ENCODE assay signal across 25 mouse cellular contexts in genomic region chr4:67011682-67012081, GRCm38 (mm10).
A peak's percentile ranks its signal among the peaks of the same experiment; 100 is the strongest.
DNase-seq lines count a peak whose midpoint lies in the region; ATAC-seq and TF ChIP-seq lines count a peak whose summit lies in the region.
"Had no signal": no experiment of that assay in that cellular context is flagged by ENCODE, and none has a peak within 500 bp of the region (broad histone marks: within the 10 kb centered on the region; RNA-seq: fewer than 3 reads in every experiment).

No protein-coding gene starts in this region.

- no peaks in the 10 kb centered on the region for H3K4me1 ChIP-seq in hindbrain, embryonic 14.5 days (replicated peaks; ENCODE audit: control insufficient read depth, insufficient read depth, low read length)
- no peaks in the 10 kb centered on the region for H3K4me1 ChIP-seq in hindbrain, embryonic 11.5 days (replicated peaks; ENCODE audit: control insufficient read depth, insufficient read depth, low read length)
- no peaks in the 10 kb centered on the region for H3K4me1 ChIP-seq in midbrain, embryonic 15.5 days
- H3K4me1 ChIP-seq in midbrain, embryonic 13.5 days (replicated peaks): no peaks in the 10 kb centered on the region
- H3K4me1 ChIP-seq in hindbrain, postnatal 0 days (ENCODE audit: insufficient read depth, low read length): no peaks in the 10 kb centered on the region
- H3K4me1 ChIP-seq: forebrain, embryonic 10.5 days had no signal

- H3K4me3 ChIP-seq in hindbrain, embryonic 14.5 days (replicated peaks; ENCODE audit: low read length): no peak overlapping the region
- no peak overlapping the region for H3K4me3 ChIP-seq in hindbrain, embryonic 11.5 days (ENCODE audit: low read depth, low read length)
- H3K4me3 ChIP-seq in midbrain, embryonic 15.5 days: no peak overlapping the region
- no peak overlapping the region for H3K4me3 ChIP-seq in midbrain, embryonic 13.5 days (replicated peaks)
- no peak overlapping the region for H3K4me3 ChIP-seq in hindbrain, postnatal 0 days (ENCODE audit: low read length)
- H3K4me3 ChIP-seq: forebrain, embryonic 10.5 days; forebrain, embryonic 13.5 days had no signal

- intact Hi-C loops in heart, postnatal 10 days (cut with DNase I): no loop called here

- no peak overlapping the region for H3K4me2 ChIP-seq in hindbrain, embryonic 14.5 days (replicated peaks)
- H3K4me2 ChIP-seq in hindbrain, embryonic 11.5 days (replicated peaks; ENCODE audit: low read depth, low read length): no peak overlapping the region
- H3K4me2 ChIP-seq in midbrain, embryonic 15.5 days: no peak overlapping the region
- H3K4me2 ChIP-seq in midbrain, embryonic 13.5 days (replicated peaks): no peak overlapping the region
- no peak overlapping the region for H3K4me2 ChIP-seq in hindbrain, postnatal 0 days (ENCODE audit: low read depth, low read length)
- H3K4me2 ChIP-seq: forebrain, embryonic 13.5 days; heart, embryonic 11.5 days had no signal

- no peaks in the 10 kb centered on the region for H3K36me3 ChIP-seq in hindbrain, embryonic 14.5 days (replicated peaks; ENCODE audit: control insufficient read depth, insufficient read depth)
- H3K36me3 ChIP-seq in hindbrain, embryonic 11.5 days (ENCODE audit: control insufficient read depth, insufficient read depth, low read length): no peaks in the 10 kb centered on the region
- no peaks in the 10 kb centered on the region for H3K36me3 ChIP-seq in midbrain, embryonic 15.5 days (replicated peaks)
- no peaks in the 10 kb centered on the region for H3K36me3 ChIP-seq in midbrain, embryonic 13.5 days
- no peaks in the 10 kb centered on the region for H3K36me3 ChIP-seq in hindbrain, postnatal 0 days (ENCODE audit: insufficient read depth, low read length)
- H3K36me3 ChIP-seq: forebrain, embryonic 10.5 days; G1E had no signal

- TF ChIP-seq CTCF in brain, embryonic 14.5 days (IDR thresholded peaks at IDR 0.05; ENCODE audit: borderline replicate concordance, extremely low read depth, insufficient read depth, insufficient read length): no peak
- no peak for TF ChIP-seq CTCF in hindbrain, postnatal 0 days (IDR thresholded peaks at IDR 0.05; ENCODE audit: low read depth)

- H3K27me3 ChIP-seq in hindbrain, embryonic 14.5 days (ENCODE audit: control insufficient read depth, insufficient read depth, low read length): no peaks in the 10 kb centered on the region
- H3K27me3 ChIP-seq in hindbrain, embryonic 11.5 days (ENCODE audit: control insufficient read depth, insufficient read depth, low read length): no peaks in the 10 kb centered on the region
- no peaks in the 10 kb centered on the region for H3K27me3 ChIP-seq in midbrain, embryonic 15.5 days (replicated peaks)
- no peaks in the 10 kb centered on the region for H3K27me3 ChIP-seq in midbrain, embryonic 13.5 days
- H3K27me3 ChIP-seq in hindbrain, postnatal 0 days (ENCODE audit: insufficient read depth, low read length): no peaks in the 10 kb centered on the region
- H3K27me3 ChIP-seq: CH12.LX; forebrain, embryonic 13.5 days had no signal

- no peak overlapping the region for H3K27ac ChIP-seq in hindbrain, embryonic 14.5 days
- no peak overlapping the region for H3K27ac ChIP-seq in hindbrain, embryonic 11.5 days (ENCODE audit: low read depth, low read length)
- no peak overlapping the region for H3K27ac ChIP-seq in midbrain, embryonic 15.5 days
- H3K27ac ChIP-seq in midbrain, embryonic 13.5 days: no peak overlapping the region
- no peak overlapping the region for H3K27ac ChIP-seq in hindbrain, postnatal 0 days
- H3K27ac ChIP-seq: forebrain, embryonic 10.5 days; forebrain, embryonic 13.5 days had no signal

- peak; percentile 26 for DNase-seq in hindbrain, embryonic 14.5 days (ENCODE audit: low spot score)
- DNase-seq in hindbrain, embryonic 11.5 days (ENCODE audit: low spot score): no peak
- DNase-seq in brain, embryonic 14.5 days (ENCODE audit: low read depth): peak; percentile 57
- DNase-seq in hindbrain, postnatal 0 days (ENCODE audit: low spot score): peak; percentile 6
- no peak for DNase-seq in heart, postnatal 10 days
- DNase-seq in kidney, adult 18-20 months: no peak
- DNase-seq: adrenal gland, postnatal 10 days; adrenal gland, postnatal 36 days; B cell, adult 2 months; cerebellum, adult 11-12 months; cerebellum, adult 8-10 months; cerebellum, postnatal 10 days; gastrocnemius, postnatal 10 days; gastrocnemius, postnatal 36 days; heart, postnatal 36 days had no signal

- no peak for TF ChIP-seq POLR2A in brain, embryonic 14.5 days (IDR thresholded peaks at IDR 0.05; ENCODE audit: borderline replicate concordance, extremely low read depth, insufficient read depth, insufficient read length, poor library complexity, severe bottlenecking)

- H3K9me3 ChIP-seq in hindbrain, embryonic 14.5 days (ENCODE audit: control insufficient read depth, low read length): no peaks in the 10 kb centered on the region
- no peaks in the 10 kb centered on the region for H3K9me3 ChIP-seq in hindbrain, embryonic 11.5 days (ENCODE audit: control insufficient read depth, low read length)
- no peaks in the 10 kb centered on the region for H3K9me3 ChIP-seq in midbrain, embryonic 15.5 days
- H3K9me3 ChIP-seq in midbrain, embryonic 13.5 days: no peaks in the 10 kb centered on the region
- H3K9me3 ChIP-seq in hindbrain, postnatal 0 days (ENCODE audit: low read length): no peaks in the 10 kb centered on the region
- H3K9me3 ChIP-seq: forebrain, embryonic 10.5 days; forebrain, embryonic 13.5 days; G1E had no signal

- H3K9ac ChIP-seq in hindbrain, embryonic 14.5 days: no peak overlapping the region
- H3K9ac ChIP-seq in hindbrain, embryonic 11.5 days (ENCODE audit: low read depth, low read length): no peak overlapping the region
- no peak overlapping the region for H3K9ac ChIP-seq in midbrain, embryonic 15.5 days
- H3K9ac ChIP-seq in midbrain, embryonic 13.5 days (replicated peaks): no peak overlapping the region
- no peak overlapping the region for H3K9ac ChIP-seq in hindbrain, postnatal 0 days (replicated peaks; ENCODE audit: low read length)
- H3K9ac ChIP-seq: forebrain, embryonic 13.5 days had no signal

- peak; percentile 76; the same call in 1 of the 2 replicates for ATAC-seq in hindbrain, embryonic 14.5 days (ENCODE audit: low FRiP score)
- ATAC-seq in hindbrain, embryonic 11.5 days (ENCODE audit: low FRiP score): no peak
- peak; percentile 70; the same call in 1 of the 2 replicates for ATAC-seq in midbrain, embryonic 15.5 days (replicated peaks)
- no peak for ATAC-seq in midbrain, embryonic 13.5 days
- ATAC-seq in hindbrain, postnatal 0 days: no peak
- ATAC-seq: forebrain, embryonic 13.5 days; forebrain, embryonic 16.5 days; intestine, postnatal 0 days; Patski had no signal

- 44% methylated on average over 3 of the region's 3 CpGs for whole genome bisulfite sequencing in hindbrain, embryonic 14.5 days
- 78% methylated on average over 3 of the region's 3 CpGs for WGBS in hindbrain, embryonic 11.5 days
- WGBS in midbrain, embryonic 15.5 days: 49% methylated on average over 3 of the region's 3 CpGs
- WGBS in midbrain, embryonic 13.5 days: 57% methylated on average over 3 of the region's 3 CpGs
- 47% methylated on average over 3 of the region's 3 CpGs for WGBS in hindbrain, postnatal 0 days

Comparison
In these comparisons a context has a peak if more than half of its experiments do, and no peak if none do; other contexts are left out.
1. ATAC-seq: peak in hindbrain, embryonic 14.5 days (single experiment) and midbrain, embryonic 15.5 days (single experiment); none in hindbrain, embryonic 11.5 days (single experiment), midbrain, embryonic 13.5 days (single experiment) and hindbrain, postnatal 0 days (single experiment).
2. DNase-seq: peak in hindbrain, embryonic 14.5 days (single experiment), brain, embryonic 14.5 days (single experiment) and hindbrain, postnatal 0 days (single experiment); none in hindbrain, embryonic 11.5 days (single experiment), heart, postnatal 10 days (0 of 2) and kidney, adult 18-20 months (single experiment).